Mouse (Mus musculus): ENCODE data around the gene Snrpd2. TPM values are rescaled to one million over a fixed set of nuclear protein-coding genes. Genes with fewer than 3 reads are reported as not detected.

The Snrpd2 gene
- polyA plus RNA-seq, 1 experiment from 2014 or later = 158 TPM

- DNase-seq = peak; percentile 43
- Histone ChIP-seq H3K36me3 (ENCODE audit: insufficient read depth) (no peaks in the 10 kb centered on the region), H3K4me2 (peak overlapping the region; percentile 70), H3K9me3 (ENCODE audit: low read depth, low read length) (no peaks in the 10 kb centered on the region), H3K27ac (ENCODE audit: low read depth) (no peak overlapping the region), H3K4me3 (ENCODE audit: low read depth, low read length) (peak overlapping the region; percentile 36), H3K27me3 (ENCODE audit: insufficient read depth, low read length) (peaks cover 21% of the 10 kb centered on the region), H3K4me1 (ENCODE audit: insufficient read depth) (peaks cover 5% of the 10 kb centered on the region; the same call in 1 of the 2 replicates), H3K9ac (peak overlapping the region; percentile 32; the same call in 1 of the 2 replicates)
- WGBS = 1% methylated on average over 20 of the region's 20 CpGs
- peak; percentile 13; the same call in 1 of the 2 replicates for ATAC-seq (ENCODE audit: insufficient read depth)
- no peak for TF ChIP-seq CTCF (IDR thresholded peaks at IDR 0.05; ENCODE audit: low read depth)
These were observed 10.6 kb downstream of the Snrpd2 start for GRCm38 (mm10) chr7:19160115-19160514.

- H3K4me3 ChIP-seq (ENCODE audit: low read depth, low read length) = no peak overlapping the region
- H3K27me3 ChIP-seq (ENCODE audit: insufficient read depth, low read length) = peaks cover 22% of the 10 kb centered on the region
- H3K4me2 ChIP-seq = no peak overlapping the region
- H3K9ac ChIP-seq = no peak overlapping the region
- H3K36me3 ChIP-seq (ENCODE audit: insufficient read depth) = no peaks in the 10 kb centered on the region
- DNase-seq = no peak
- WGBS = 67% methylated on average over 7 of the region's 7 CpGs
- ATAC-seq (ENCODE audit: insufficient read depth) = no peak
- H3K4me1 ChIP-seq (ENCODE audit: insufficient read depth) = peaks cover 5% of the 10 kb centered on the region; the same call in 1 of the 2 replicates
- TF ChIP-seq CTCF (IDR thresholded peaks at IDR 0.05; ENCODE audit: low read depth) = no peak
- peaks cover 3% of the 10 kb centered on the region; the same call in 1 of the 2 replicates for H3K9me3 ChIP-seq (ENCODE audit: low read depth, low read length)
- H3K27ac ChIP-seq (ENCODE audit: low read depth) = no peak overlapping the region
These were observed 13.4 kb downstream of the Snrpd2 start for GRCm38 (mm10) chr7:19162928-19163327.

- Histone ChIP-seq H3K27ac (ENCODE audit: low read depth) (no peak overlapping the region), H3K9me3 (ENCODE audit: low read depth, low read length) (peaks cover 3% of the 10 kb centered on the region; the same call in 1 of the 2 replicates), H3K9ac (no peak overlapping the region), H3K36me3 (ENCODE audit: insufficient read depth) (no peaks in the 10 kb centered on the region), H3K4me1 (ENCODE audit: insufficient read depth) (peaks cover 5% of the 10 kb centered on the region; the same call in 1 of the 2 replicates), H3K4me2 (peak overlapping the region; percentile 44), H3K27me3 (ENCODE audit: insufficient read depth, low read length) (peaks cover 22% of the 10 kb centered on the region), H3K4me3 (ENCODE audit: low read depth, low read length) (0 out of 2 replicates have a peak overlapping the region, but pooled peaks have one; percentile 13)
- no peak for TF ChIP-seq CTCF (IDR thresholded peaks at IDR 0.05; ENCODE audit: low read depth)
- no peak for ATAC-seq (ENCODE audit: insufficient read depth)
- WGBS = 21% methylated on average over 12 of the region's 12 CpGs
- no peak for DNase-seq
These were observed 14.2 kb downstream of the Snrpd2 start for GRCm38 (mm10) chr7:19163752-19164151.

GRCm38 (mm10) chr7:19164189-19164588, 14.7 kb downstream of the Snrpd2 start:
- ATAC-seq (ENCODE audit: insufficient read depth) (peak; percentile 65), DNase-seq (peak; percentile 56)
- Histone ChIP-seq H3K27me3 (ENCODE audit: insufficient read depth, low read length) (peaks cover 20% of the 10 kb centered on the region), H3K9ac (no peak overlapping the region), H3K4me1 (ENCODE audit: insufficient read depth) (peaks cover 5% of the 10 kb centered on the region; the same call in 1 of the 2 replicates), H3K36me3 (ENCODE audit: insufficient read depth) (no peaks in the 10 kb centered on the region), H3K9me3 (ENCODE audit: low read depth, low read length) (peaks cover 3% of the 10 kb centered on the region; the same call in 1 of the 2 replicates), H3K4me3 (ENCODE audit: low read depth, low read length) (0 out of 2 replicates have a peak overlapping the region, but pooled peaks have one; percentile 13), H3K4me2 (peak overlapping the region; percentile 44), H3K27ac (ENCODE audit: low read depth) (no peak overlapping the region)
- WGBS = under 1% methylated on average over 6 of the region's 6 CpGs
- TF ChIP-seq CTCF (IDR thresholded peaks at IDR 0.05; ENCODE audit: low read depth) = no peak

- ATAC-seq (ENCODE audit: insufficient read depth) = peak; percentile 12; the same call in 1 of the 2 replicates
- H3K4me2 ChIP-seq = peak overlapping the region; percentile 44
- no peak overlapping the region for H3K27ac ChIP-seq (ENCODE audit: low read depth)
- WGBS = under 1% methylated on average over 13 of the region's 13 CpGs
- H3K4me3 ChIP-seq (ENCODE audit: low read depth, low read length) = 0 out of 2 replicates have a peak overlapping the region, but pooled peaks have one; percentile 13
- no peak overlapping the region for H3K9ac ChIP-seq
- DNase-seq = peak; percentile 60
- peaks cover 3% of the 10 kb centered on the region; the same call in 1 of the 2 replicates for H3K9me3 ChIP-seq (ENCODE audit: low read depth, low read length)
- no peak for TF ChIP-seq CTCF (IDR thresholded peaks at IDR 0.05; ENCODE audit: low read depth)
- H3K36me3 ChIP-seq (ENCODE audit: insufficient read depth) = no peaks in the 10 kb centered on the region
- H3K4me1 ChIP-seq (ENCODE audit: insufficient read depth) = peaks cover 5% of the 10 kb centered on the region; the same call in 1 of the 2 replicates
- peaks cover 12% of the 10 kb centered on the region for H3K27me3 ChIP-seq (ENCODE audit: insufficient read depth, low read length)
These were observed 15.5 kb downstream of the Snrpd2 start for GRCm38 (mm10) chr7:19164978-19165377.

GRCm38 (mm10) chr7:19165656-19166423, 16.3 kb downstream of the Snrpd2 start, which contains the start of gene Gipr:
Gipr (minus strand) TSS chr7:19166127.
- TF ChIP-seq CTCF (IDR thresholded peaks at IDR 0.05; ENCODE audit: low read depth) = no peak
- H3K4me1 ChIP-seq (ENCODE audit: insufficient read depth) = peaks cover 5% of the 10 kb centered on the region; the same call in 1 of the 2 replicates
- ATAC-seq (ENCODE audit: insufficient read depth) (no peak), DNase-seq (no peak)
- H3K4me3 ChIP-seq (ENCODE audit: low read depth, low read length) = 0 out of 2 replicates have a peak within 1 kb of the TSS, but pooled peaks have one; percentile 13
- 5% methylated on average over 14 of the region's 14 CpGs for WGBS
- H3K9ac ChIP-seq = no peak within 1 kb of the TSS
- peaks cover 3% of the 10 kb centered on the region; the same call in 1 of the 2 replicates for H3K9me3 ChIP-seq (ENCODE audit: low read depth, low read length)
- H3K27ac ChIP-seq (ENCODE audit: low read depth) = no peak within 1 kb of the TSS
- no peaks in the 10 kb centered on the region for H3K36me3 ChIP-seq (ENCODE audit: insufficient read depth)
- H3K27me3 ChIP-seq (ENCODE audit: insufficient read depth, low read length) = peaks cover 7% of the 10 kb centered on the region; the same call in 1 of the 2 replicates
- peak within 1 kb of the TSS; percentile 44 for H3K4me2 ChIP-seq

- DNase-seq (no peak), ATAC-seq (ENCODE audit: insufficient read depth) (no peak)
- H3K4me2 ChIP-seq = no peak overlapping the region
- peaks cover 3% of the 10 kb centered on the region; the same call in 1 of the 2 replicates for H3K9me3 ChIP-seq (ENCODE audit: low read depth, low read length)
- 78% methylated on average over 3 of the region's 3 CpGs for WGBS
- peaks cover 5% of the 10 kb centered on the region for H3K4me1 ChIP-seq (ENCODE audit: insufficient read depth)
- H3K4me3 ChIP-seq (ENCODE audit: low read depth, low read length) = no peak overlapping the region
- H3K36me3 ChIP-seq (ENCODE audit: insufficient read depth) = no peaks in the 10 kb centered on the region
- H3K9ac ChIP-seq = no peak overlapping the region
- peaks cover 7% of the 10 kb centered on the region; the same call in 1 of the 2 replicates for H3K27me3 ChIP-seq (ENCODE audit: insufficient read depth, low read length)
- no peak overlapping the region for H3K27ac ChIP-seq (ENCODE audit: low read depth)
- TF ChIP-seq CTCF (IDR thresholded peaks at IDR 0.05; ENCODE audit: low read depth) = peak; percentile 28; the same call in 1 of the 2 replicates
These were observed 17.5 kb downstream of the Snrpd2 start for GRCm38 (mm10) chr7:19166990-19167389.
